Mouse (Mus musculus) adrenal gland, adult (tissue): ENCODE data around the gene Erh.
A peak's percentile ranks its signal among the peaks of the same experiment; 100 is the strongest.

Experiments used
- DNase-seq, 2 experiments: peaks; one replicate each; pipeline ENCODE4 v3.0.0; 2022 to 2023; ENCODE audit warnings: low spot score in 1 of 2; ENCODE audit not compliant: inconsistent age in 2 of 2

The Erh gene

DNA sequence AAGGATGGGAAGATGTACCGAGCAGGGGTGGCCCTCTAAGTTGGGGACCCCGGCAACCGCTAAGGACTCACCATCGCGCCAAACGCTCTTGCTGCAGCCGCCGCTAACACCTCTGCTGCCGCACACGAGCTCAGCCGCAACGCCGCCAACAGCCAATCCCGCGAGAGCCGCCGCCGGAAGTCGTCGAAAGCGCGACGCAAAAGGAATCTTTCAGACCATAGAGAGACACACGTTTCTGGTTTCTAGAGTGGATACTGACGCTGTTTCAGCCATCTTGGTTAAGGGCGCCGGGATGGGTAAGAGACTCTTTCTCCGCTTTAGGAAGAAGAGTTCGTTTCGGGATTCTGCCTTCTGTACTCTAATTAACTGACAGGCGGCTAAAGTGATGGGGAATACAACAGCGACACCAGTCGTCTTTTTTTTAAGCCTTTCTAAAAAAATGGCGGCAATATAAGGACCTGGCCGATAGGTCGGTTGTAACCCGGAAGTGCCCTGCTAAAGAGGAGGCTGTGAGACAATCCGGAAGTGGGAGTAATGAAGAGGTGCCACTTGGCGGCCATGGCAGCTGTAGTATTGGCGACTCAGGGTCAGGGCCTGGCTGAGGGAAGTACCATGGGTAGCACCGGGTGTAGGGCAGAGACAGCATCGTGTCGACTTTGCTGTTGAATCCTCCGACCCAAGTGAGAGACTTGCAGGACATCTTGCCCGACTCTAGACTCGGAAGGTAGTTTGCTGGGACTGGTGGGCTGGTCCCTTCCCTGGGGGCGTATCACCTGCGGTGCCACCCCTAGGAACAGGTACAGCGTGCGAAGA lies at the start of gene Erh, which contains the start of gene Slc39a9:
Gene Erh (minus strand): TSS at position 649 of the 813 bp plus-strand sequence.
Gene Slc39a9 (plus strand): TSS at position 191 of the 813 bp plus-strand sequence.
- peak; percentile 95 to 99 for DNase-seq

DNA sequence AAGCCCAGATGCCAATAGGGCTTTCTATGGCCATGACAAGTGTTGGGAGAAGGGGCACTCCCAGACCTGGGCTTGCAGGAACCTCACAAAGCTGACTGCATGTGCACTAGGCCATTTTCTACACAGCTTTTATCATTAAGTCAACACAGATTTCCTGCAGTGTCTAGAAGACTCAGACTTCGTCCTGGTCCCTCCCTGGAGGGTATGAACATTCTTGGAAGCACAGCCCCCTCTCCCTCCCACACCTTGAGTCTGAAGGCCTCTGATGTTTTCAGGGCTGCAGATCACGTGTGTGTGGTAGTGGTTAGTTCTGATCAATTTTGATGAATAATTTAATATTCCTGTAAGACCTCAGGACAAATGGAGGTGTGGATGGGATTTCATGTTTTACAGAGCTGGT lies 49.6 kb upstream of the Erh start:
- DNase-seq, result no peak

DNA sequence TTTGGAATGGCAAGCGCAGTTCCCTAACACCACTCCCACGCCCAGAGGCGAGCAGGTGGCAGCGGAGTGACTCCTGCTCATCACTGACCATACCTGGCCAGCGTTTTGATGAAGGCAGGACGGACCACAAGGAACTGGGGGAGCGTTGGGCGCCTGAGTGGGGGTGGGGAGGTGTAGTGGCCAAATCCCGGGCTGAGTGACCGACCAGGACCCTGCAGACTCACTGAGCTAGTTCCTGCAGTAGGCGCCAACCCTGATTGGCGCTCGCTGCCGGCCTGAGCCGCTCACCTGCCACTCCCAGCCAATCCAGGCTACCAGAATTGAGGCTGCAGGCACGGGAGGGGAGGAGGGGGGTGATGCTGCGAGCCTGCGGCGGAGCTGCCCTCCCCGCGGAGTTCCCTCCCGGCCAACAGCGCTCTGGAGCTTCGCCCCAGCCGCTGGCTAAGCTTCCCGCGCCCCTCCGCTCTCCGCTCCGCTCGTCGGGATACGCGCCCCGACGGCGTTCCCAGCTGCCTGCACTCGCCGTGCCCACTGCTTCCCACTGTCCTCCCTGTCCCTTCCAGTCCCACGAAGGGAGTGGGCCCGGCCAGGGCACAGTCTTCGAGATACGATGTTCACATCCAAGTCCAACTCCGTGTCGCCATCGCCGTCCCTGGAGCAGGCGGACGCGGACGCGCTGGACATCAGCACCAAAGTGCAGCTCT lies 48.3 kb upstream of the Erh start, which contains the start of gene Plekhd1:
Gene Plekhd1 (plus strand): TSS at position 323 of the 704 bp plus-strand sequence.
- DNase-seq, result peak; percentile 18 to 45

DNA sequence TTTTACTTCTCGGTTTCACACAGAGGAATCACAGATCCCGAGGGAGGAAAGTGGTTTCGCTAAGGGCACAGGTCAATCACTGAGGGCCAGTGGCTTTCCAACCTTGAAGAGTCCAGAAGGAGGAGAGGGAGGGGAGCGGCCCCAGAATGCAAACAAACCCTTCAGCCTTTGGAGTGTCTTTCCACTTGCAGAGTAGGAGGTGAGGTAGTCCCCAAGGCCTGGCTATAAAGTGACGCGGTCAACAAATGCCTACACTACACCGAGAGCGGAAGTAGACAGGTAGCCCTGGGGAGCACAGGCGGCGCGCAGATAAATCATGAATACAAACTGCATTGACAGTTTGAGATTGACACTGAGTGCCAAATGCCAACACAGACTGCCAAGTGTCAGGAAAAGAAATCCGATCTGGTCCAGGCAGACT lies 47.5 kb upstream of the Erh start:
- DNase-seq, result peak in 1 of 2 experiments; percentile 23

DNA sequence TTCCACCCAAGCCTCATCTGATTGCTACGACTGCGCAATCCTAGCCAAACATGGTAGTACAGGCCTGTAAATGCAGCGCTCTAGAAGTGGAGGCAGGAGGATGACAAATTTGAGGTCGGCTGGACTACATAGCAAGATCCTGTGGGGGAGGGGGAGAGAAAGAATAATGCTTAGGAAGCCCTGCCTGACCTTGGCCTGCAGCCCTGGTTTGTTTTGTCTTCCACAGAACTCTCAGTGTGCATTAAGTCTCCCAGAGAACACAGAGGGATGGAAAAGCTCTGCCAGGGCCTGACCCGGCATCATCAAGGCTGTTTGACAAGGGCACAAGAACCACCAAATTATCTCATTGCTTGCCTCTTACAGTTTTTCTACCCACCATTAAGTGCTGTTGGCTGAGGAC lies 45.6 kb upstream of the Erh start:
- no peak for DNase-seq

DNA sequence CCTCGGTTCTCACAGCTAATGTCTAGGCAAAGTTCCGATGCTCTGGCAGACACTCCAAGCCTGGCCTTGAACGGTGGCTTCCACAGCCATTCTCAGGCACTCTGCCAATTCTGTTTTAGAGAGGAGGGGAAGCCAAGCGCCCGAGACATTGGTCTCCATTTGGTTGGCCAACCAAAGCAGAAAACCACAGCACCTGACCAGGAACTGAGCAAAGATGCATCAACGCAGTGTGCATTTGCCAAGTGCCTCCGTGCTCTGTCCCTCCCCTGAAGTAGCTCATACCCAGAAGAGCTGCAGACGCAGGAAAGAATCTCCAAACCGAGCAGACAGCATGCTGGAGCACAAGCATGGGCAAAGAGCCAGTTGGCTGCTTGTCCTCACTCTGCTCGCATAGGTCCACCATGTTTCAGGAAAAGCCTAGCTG lies 43.7 kb upstream of the Erh start:
- DNase-seq, result peak; percentile 69 to 83

DNA sequence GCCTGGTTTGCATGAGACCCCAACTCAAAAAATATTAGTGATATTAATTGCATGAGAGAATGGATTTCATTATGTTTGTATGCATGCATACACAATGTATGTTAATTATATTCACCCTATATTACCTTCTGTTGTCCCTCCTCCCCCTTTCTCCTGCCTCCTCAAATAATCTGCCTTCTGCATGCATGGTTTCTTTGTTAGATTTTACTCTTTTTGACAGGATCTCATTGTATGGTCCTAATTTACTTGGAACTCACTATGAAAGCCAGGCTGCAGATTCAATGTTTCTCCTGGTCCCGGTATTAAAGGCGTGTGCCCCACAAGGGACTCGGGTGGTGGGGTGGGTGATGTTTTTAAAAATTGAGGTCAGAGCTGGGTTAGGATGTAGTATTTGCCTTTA lies 40.2 kb upstream of the Erh start:
- no peak for DNase-seq

DNA sequence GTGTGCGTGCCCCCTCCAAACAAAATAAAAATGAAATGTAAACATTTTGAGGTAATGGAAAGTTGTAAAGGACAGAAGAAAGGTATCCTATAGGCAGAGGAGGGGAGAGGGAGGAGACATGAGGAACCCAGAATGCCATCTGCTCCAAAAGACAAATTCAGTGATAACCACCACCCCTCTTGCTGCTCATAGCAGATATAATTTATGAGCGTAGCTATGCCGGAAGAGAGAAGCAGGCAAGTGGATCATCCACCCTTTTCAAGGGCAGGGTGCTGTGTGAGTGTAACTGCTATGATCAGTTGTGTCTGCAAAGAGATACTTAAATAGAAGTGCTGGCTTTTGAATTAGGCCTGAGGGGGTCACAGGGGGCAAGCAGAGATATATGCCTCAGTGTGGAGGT lies 39.4 kb upstream of the Erh start:
- no peak for DNase-seq

DNA sequence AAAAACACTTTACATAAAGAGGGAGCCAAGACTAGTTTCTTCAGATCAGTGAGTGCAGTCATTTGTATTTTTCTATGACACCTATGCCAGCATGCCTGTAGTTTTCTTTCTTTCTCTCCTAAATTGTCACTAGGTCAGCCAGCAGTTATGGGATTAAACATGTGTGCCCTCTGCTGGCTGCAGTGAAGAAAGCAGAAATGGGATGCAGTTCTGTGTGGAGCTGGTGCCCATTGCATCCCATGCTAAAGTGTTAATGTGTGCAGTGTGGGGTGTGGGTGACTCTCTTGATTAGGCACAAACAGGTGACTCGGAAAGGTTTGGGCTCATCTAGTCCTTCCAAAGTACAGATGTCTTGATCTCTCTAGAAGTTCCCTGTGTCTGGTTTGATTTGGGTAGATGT lies 37.2 kb upstream of the Erh start:
- DNase-seq, result peak; percentile 15 to 56

DNA sequence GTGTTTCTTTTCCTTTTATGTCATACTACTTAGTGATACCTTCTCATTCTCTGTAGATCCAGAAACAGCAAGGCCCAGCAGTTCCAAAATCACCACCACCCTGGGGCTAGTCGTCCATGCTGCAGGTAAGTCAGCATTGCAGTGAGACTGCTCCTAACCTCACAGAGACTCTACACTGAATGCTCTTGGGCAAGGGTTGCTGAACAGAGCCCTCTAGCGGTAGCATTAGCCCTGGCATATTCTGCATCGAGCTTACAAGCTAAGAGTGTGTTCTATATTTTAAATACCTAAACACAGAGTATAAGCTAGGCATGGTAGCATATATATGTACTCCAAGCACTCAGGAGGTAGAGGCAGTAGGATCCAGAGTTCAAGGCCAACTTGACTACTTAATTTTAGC lies 29.0 kb upstream of the Erh start:
- peak; percentile 37 to 82 for DNase-seq

DNA sequence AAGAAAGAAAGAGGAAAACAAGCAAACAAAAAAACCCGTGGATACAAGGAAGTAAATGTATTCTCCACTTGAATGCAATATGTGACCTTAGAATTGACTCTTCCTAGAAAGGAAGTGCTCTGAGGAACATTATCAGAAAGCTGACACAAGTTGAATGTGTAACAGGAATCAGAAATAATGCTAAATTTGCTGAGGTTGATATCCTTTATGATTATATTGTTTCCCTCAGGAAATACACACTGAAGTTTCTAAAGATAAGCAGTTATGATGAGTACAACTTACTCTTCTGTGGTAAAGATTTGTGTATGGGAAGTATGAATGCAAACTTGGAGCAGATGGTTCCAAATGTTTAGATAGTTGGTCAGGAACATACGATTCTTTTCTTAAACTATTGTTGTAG lies 24.2 kb upstream of the Erh start:
- no peak for DNase-seq

DNA sequence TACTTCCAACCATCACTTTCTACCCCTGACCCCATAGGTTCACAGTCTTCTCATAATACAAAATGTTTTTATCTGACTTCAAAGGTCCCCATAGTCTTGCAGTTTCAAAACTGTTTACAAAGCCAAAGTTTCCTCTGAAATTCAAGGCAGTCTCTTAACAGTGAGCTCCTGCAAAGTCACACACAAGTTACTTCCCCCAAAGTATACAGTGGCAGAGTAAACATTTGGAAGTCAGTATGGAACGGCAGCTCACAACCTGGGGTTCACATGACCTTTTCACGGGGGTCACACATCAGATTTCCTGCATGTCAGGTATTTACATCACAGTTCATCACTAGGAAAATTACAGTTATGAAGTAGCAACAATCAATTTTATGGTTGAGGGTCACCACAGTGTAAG lies 19.8 kb upstream of the Erh start:
- no peak for DNase-seq

DNA sequence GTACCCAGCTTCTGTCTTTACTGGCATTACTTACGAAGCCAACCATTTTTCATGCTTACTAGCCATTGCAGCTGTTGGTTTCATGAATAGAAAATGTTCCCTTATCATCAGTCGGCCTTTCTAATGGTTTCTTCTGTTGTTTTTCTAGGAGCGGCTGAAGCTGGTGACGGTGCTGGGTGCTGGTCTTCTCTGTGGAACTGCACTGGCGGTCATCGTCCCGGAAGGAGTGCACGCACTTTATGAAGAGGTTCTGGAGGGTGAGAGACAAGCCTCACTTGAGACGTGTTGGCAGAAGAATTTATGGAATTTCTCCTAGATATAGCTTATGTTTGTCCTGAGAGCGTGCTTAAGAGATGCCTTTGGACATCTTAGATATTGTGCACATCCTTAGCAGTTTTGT lies 18.2 kb upstream of the Erh start:
- no peak for DNase-seq

DNA sequence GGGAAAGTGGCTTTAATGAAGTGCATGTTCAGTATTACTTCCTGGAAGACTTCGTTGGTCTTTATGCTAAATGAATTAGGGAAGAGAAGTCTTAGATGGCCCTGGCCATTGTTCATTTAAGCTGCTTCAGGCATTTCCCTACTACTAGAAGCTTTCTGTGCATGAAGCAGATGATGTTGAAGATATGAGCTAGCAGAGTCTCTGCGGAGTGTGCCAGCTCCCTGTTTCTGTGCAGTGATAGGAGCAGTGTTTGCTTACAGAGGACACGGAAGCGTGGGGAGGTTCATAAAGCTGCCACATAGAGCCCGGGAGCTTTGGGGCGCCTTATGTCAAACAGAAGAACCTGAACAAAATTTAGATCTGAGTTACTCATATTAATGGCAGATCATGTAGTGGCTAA lies 14.5 kb upstream of the Erh start:
- no peak for DNase-seq

DNA sequence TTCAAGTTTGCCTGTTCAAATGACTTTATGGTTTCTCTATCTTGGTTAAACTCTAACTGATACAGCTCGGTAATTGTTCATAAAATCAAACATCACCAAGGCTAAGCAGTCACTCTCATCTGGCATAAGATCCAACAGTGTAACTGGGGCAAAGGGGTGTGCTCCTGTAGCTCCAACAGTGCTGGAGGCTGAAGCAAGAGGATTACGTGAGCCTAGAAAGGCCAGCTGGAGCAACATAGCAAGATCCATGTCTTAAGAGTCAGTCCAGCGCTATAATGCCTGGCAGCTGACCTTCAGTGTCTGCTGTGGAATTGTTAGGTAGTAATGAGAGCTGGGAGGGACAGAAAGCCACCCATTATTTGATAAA lies 10.5 kb upstream of the Erh start:
- DNase-seq, result peak in 1 of 2 experiments; percentile 71

DNA sequence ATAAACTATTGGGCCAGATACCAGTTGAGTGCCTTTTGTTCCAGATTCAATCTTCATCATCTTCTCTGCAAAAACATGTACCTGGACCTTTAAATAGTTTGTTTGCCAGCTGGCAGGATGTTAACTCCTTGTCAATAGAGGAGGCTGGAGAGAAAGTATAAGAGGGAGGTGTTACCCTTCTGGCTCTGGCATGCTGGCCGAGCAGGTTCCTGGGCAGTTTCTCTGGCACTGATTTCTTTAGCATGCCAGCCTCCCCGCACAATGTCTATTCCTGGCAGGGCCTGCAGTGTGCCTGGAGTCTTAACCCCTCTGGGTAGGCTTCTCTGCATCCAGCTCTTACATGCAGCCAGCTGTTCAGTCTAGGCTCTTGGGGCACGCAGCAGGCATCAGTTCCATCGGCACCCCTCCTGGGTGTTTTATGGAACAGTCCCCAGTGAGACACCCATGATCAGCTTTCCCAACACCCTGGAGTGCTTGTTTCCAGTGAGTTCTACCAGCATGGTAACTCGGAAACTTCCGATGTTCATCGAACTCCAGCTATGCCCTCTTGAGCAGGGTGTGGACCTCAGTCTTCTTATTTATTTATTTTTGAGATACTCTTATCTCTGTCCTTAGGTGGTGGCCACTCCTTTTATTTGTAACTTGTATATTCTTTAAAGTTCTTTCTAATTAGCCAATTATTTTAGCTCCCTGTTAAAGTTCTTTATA lies 10.0 kb upstream of the Erh start:
- DNase-seq, result peak in 1 of 2 experiments; percentile 46

DNA sequence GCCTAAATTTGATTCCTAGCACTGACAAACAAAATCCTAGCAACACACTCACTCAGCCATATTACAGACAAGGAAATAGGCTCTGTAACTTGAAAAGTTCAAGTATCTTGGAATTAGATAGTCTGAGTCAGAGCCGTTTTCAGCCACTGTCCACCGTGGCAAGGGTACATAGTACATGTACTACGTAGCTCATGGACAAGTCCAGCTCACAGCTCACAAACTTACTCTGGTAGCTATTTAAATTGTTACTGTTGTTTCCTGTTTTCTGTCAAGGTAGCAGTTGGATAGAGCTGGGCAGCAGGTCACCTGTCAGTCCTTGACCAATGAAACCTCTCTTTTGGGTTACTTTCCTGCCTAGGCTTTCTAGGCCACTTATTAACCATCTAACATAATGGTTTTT lies 2.2 kb upstream of the Erh start:
- no peak for DNase-seq

DNA sequence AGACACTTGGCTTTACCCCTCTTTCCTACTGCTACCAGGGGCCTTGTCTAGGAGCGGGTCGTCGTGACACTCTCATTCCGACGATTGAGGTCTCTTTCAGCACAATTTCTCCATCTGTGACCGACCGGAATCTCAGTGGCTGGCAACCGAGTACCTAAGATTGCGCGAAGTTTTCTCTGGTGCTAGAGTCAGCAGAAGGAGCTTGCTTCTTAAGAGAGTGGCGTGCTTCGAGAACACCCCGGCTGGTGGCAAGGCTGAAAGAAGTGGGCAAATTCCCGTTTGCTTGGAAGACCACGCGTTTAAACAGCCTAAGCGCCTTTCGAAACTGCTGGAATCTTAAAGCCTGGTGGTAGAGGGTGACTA lies 346 bp upstream of the Erh start:
- DNase-seq, result no peak

DNA sequence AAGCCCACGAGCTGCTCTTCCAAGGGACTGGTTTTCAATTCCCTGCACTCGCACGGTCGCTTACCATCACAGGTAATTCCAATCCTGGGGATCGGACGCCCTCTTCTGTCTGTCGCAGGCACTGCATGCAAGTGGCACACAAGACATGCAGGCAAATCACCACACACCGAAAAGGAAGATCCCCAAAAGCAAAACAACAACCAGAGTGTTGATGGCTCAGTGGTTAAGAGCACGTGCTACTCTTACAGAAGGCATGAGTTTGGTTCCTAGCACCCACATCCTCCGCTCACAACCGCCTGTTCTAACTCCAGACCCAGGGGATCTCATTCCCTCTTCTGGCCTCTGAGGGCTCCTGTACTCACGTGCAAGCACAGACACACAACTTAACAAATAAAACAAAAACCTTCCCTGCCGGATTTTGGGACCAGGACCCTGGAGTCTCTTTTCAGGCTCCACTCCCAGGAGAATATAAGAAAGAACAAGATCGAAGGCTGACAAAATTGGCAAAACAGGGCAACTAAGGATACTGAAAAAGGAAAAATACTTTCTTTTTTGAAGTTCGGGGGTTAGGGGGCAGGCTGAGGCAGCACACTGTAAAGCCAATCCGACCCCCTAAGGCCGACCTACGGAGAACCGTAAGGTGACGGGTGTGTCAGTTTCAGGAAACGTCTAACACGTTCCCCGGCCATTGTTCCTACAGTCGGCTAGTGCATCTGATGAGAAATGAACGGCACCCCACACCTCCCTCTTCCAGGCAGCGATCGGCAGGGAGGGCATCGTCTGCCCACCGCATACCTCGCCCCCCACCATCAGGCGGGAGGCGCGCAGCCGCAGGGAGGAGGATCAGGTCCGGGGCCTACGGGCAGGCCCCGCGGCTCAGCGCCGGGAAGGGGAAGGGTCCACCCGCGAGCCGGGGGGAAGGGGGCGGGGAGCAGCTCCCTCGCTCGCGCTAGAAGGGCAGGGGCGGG lies 1.1 kb downstream of the Erh start:
- peak; percentile 59 to 85 for DNase-seq

DNA sequence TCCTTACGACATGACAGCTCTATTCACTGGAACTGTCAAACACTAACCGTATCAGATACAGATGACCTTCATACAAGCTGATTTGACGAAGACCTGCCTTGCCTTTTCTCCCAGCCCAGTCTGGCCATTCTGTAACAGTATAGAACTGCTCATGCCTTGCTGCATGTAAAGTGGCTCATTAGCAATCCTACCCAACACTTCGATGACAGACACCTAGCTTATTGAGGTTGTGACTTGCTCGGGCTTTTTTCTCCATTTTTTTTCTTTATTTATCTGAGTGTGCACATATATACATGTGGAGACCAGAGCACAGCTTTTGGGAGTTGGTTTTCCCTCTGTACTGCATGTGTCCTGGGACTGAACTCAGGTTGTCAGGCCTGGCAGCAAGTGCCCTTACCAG lies 12.4 kb downstream of the Erh start:
- no peak for DNase-seq

DNA sequence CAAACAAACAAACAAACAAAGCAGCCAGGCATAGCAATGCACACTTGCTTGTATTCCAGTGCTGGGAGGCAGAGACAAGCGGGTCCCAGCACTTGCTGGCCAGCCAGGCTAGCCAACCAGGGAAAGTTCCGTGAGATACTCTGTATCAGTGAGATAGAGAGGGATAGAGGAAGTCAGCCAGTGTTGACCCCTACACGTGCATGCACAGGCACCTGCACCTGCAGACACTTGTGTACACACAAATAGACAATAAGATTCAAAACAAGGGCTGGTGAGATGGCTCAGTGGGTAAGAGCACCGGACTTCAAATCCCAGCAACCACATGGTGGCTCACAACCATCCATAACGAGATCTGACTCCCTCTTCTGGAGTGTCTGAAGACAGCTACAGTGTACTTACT lies 23.6 kb downstream of the Erh start:
- DNase-seq, result no peak
